Mouse (Mus musculus) cerebellum, adult (tissue): ENCODE measurements around the gene Sertad3.

ENCODE experiments used
- ATAC-seq: cut with Nextera tagmentation; 2 replicates; pipeline ENCODE4 v1.9.2; 2017; ENCODE audit warnings: mild to moderate bottlenecking, moderate library complexity, mixed read lengths; ENCODE audit not compliant: insufficient number of reproducible peaks, low FRiP score, low TSS enrichment

Sertad3 gene

GRCm38 (mm10) chr7:27473156-27473834, at the start of gene Sertad3:
Gene Sertad3, plus strand, starts transcription at chr7:27473768.
- peak; percentile 84 for ATAC-seq

- ATAC-seq = no peak
Observed at GRCm38 (mm10) chr7:27427387-27427786, 46.2 kb upstream of the Sertad3 start.

GRCm38 (mm10) chr7:27428002-27428401, 45.6 kb upstream of the Sertad3 start:
- ATAC-seq = no peak

GRCm38 (mm10) chr7:27429135-27429534, 44.4 kb upstream of the Sertad3 start:
- ATAC-seq = no peak

- no peak for ATAC-seq
Observed at GRCm38 (mm10) chr7:27433349-27433748, 40.2 kb upstream of the Sertad3 start.

- ATAC-seq = no peak
Observed at GRCm38 (mm10) chr7:27433794-27434193, 39.8 kb upstream of the Sertad3 start.

DNA sequence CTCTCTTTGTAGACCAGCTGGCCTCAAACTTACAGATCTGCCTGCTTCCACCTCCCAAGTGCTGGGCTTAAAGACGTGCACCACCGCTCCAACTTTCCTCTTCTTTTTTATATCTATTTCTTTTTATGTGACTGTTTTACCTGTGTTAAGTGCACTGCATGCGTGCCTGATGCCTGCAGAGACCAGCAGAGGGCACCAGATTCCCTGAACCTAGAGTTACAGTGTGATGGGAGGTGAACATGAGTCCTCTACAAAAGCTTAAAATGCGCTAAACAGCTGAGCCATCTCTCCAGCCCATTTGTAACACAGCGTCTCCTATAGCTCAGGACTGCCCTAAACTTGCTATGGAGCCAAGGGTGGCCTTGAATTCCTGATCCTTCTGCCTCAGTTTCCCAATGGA, 36.0 kb upstream of the Sertad3 start:
- no peak for ATAC-seq

GRCm38 (mm10) chr7:27440014-27440413, 33.6 kb upstream of the Sertad3 start:
- ATAC-seq = no peak

- no peak for ATAC-seq
Observed at GRCm38 (mm10) chr7:27446051-27446450, 27.5 kb upstream of the Sertad3 start.

DNA sequence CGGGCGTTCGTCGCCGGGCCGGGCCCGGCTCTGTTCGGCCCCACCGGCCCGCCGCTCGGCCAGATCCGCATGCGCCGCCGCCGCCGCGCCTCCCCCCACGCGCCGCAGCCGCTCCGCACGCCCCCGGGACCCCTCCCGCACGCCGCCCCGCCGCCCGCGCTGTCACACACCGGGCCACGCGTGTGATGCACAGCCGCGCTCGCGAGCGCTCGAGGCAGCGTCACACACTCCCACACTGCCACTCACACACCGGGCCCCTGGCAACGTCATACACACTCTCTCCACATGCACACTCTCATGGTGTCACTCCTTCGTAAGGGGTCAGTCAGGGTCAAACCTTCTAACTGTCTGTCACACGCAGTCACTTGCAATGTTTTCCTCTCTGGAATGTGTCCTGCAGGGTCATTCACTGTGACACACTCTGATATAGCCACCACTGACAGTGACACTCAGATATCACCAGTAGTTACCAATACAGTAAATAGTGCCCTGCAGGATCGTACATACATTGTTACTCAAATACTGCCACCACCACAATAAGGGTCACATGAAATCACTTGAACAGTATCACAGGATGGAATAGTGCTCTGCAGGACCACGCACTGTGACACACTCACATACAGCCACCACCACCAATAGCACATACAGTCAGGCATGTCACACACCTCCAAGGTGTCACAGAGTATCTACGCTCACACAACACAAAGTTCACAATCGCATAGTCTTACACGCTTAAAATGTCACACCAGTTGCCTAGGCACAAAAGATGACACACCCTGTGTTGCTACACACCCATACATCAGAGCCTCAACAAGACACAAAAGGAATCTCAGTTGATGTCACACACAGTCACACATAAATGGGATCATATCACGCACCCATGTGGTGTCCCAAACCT, 26.8 kb upstream of the Sertad3 start:
- ATAC-seq = peak; percentile 29; the same call in 1 of the 2 replicates

DNA sequence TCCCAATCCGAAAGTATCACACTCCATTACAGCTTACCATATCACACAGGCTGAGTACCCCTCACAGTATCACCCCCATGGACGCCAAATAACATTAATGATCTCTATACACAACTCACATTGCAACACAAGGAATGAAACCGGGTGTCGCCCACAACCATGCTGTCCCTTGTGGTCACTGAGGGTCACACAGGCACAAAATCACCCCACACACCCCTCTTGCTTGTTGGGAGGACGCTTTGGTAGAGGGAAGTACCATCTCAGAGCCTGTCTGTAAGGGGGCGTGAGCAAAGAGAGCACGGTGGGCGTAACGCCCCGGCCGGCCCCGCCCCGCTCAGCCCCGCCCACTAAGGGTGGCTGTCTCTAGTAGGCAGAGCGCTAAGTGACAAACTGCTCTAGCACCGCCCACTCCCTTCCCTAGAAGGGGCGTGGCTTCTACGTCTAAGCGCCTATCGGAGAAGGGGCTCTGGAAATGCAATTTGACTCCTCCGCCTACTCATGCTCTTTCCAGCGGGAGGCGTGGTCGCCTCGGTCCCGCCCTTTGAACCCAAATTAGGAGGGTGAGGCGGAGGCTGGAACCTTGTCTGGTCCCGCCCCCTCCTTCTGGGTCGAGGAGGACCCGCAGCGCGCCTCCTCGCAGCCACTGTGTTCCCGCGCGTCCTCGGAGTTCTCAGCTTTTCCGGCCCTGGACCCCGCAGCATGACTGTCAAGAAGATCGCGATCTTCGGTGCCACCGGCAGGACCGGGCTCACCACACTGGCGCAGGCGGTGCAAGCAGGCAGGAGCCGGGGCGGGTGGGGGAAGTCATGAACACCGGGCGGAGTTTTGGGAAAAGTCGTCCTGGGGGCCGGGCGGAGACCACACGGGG, 25.9 kb upstream of the Sertad3 start, which contains the start of the genes Sptbn4 and Blvrb:
Gene Sptbn4, minus strand, starts transcription at position 268 of the 868 bp plus-strand sequence.
Gene Blvrb, plus strand, starts transcription at position 560 of the 868 bp plus-strand sequence.
- peak; percentile 91 for ATAC-seq

DNA sequence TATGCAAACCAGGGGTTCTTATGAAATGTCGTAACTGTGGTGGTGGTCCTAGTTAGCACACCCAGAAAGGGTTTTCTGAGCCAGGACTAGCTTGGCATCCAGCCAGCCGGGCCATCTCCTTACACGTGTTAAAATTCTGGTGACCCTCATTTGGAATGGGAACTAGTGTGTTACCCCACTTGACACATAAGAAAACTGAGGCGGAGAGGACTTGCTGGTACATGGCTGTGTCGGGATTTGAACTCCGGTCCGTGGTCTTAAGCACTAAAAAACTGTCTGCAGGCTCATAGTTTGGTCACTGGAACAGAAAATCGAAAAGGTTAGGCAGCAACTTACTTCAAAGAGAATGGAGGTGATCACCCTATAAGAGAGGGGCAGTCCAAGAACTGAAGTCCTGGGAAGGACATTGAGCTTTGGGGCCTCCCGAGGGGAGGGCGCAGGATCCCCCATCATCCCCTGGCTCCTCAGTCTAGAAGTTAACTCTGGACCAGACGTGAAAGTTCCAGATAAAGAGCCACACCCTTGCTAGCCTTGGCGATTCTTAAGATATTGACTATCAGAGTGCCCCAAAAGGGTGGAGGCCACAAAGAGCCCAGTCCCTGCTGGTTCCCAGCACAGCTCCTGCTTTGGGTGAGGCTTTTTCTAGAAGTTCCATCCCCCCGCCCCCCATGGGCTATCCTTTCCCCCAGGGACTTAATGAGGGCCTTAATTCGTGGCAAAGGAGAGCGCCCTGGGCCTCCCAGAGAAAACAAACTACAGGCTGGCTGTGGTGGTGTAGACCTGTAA, 25.0 kb upstream of the Sertad3 start:
- ATAC-seq = no peak

- ATAC-seq = no peak
Observed at GRCm38 (mm10) chr7:27449256-27449862, 24.2 kb upstream of the Sertad3 start.

DNA sequence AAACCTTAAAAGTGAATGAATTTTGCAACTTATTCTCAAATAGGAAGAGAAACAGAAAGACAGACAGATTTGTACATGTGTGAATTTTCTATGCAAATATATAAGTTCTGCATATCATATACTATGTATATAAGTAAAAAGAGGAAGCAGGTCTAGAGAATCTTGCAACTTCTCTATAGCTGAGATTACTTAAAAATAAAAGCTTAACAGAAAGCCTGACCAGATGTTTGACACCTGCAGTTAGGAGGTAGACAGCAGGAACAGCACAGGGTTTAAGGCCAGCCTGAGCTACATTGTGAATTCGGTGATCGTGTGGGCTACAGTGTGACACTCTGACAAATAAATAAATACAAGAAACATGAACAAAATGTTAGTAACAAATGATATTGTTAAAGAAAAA, 22.2 kb upstream of the Sertad3 start:
- no peak for ATAC-seq

DNA sequence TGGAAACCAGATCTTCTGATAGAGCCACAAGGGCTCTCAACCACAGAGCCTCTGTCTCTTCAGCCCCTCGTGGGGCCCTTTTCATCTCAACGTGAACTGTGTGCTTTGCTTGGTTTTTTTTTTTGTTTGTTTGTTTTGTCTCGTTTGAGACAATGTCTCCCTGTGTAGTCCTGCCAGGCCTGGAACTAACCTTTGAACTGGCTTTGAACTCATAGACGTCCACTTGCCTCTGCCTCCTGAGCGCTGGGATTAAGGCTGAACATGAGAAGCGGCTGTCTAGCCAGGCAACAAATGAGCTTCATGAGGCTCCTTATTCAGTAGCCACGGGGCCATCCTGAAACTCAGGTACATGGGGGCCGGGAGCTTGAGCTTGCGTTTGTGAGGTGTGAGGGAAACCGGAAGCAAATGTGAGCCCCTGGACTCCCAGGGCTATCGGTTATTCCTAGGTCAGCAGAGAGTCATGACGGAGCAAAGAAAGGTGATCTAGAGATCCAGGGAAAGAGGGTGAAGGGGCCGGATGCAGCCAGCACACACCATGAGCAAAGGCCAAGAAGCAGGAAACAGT, 21.3 kb upstream of the Sertad3 start:
- ATAC-seq = no peak

- ATAC-seq = no peak
Observed at GRCm38 (mm10) chr7:27454461-27455121, 19.0 kb upstream of the Sertad3 start.

DNA sequence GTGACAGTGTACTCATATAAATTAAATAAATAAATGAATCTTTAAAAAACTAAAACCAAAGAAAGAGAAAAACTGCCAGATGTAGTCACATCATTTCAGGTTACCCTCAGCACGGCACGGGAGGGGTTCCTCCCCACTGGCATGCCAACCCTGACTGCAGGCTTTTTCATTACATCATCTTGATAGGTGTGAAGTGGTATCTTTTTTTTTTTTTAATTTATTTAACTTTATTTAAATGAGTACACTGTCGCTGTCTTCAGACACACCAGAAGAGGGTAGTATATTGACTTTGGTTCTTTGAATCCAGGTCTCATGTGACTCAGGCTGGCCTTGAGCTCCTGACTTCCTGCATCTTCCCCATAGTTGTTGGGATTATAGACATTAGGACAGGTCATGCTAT, 18.3 kb upstream of the Sertad3 start:
- no peak for ATAC-seq

DNA sequence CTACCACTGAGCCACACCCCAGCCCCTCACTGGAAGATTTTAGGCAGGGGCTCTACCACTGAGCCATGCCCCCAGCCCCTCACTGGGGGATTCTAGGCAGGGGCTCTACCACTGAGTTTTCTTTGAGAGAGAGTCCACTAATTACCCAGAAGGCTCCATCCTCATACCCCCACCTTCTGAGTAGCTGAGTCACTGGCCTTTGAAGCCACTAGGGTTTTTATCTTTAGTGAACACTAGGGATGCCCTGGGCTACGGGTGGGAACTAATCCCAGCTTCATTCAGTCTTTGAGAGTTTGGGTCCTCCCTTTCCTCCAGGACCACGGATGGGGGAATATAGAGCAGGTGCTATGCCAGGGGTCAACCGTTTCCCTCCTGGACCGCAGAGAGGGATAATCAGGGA, 15.0 kb upstream of the Sertad3 start:
- ATAC-seq = no peak
